Mouse (Mus musculus): ENCODE measurements around the gene Polk. TPM values are rescaled to one million over a fixed set of nuclear protein-coding genes. Genes with fewer than 3 reads are reported as not detected.
A peak's percentile ranks its signal among the peaks of the same experiment; 100 is the strongest.

Polk gene
- polyA plus RNA-seq, 1 experiment from 2014 or later, result 7.6 TPM

- WGBS, result 66% methylated on average over 6 of the region's 6 CpGs
- no peak overlapping the region for H3K4me2 ChIP-seq (ENCODE audit: low read length)
- no peaks in the 10 kb centered on the region for H3K4me1 ChIP-seq (ENCODE audit: control insufficient read depth in 2 of 2, insufficient read depth in 2 of 2, low read length in 2 of 2)
- H3K27ac ChIP-seq (replicated peaks in 1 of 2; ENCODE audit: control insufficient read depth in 1 of 2, insufficient read depth in 1 of 2, low read depth in 2 of 2, low read length in 2 of 2), result no peak overlapping the region
- H3K27me3 ChIP-seq (ENCODE audit: control insufficient read depth, insufficient read depth, low read length), result no peaks in the 10 kb centered on the region
- H3K36me3 ChIP-seq (ENCODE audit: control insufficient read depth, insufficient read depth, low read length), result no peaks in the 10 kb centered on the region
- H3K4me3 ChIP-seq (ENCODE audit: control insufficient read depth in 1 of 2, insufficient read depth in 1 of 2, low read depth in 1 of 2, low read length in 2 of 2), result no peak overlapping the region
- H3K9ac ChIP-seq (ENCODE audit: low read length), result no peak overlapping the region
- no peaks in the 10 kb centered on the region for H3K9me3 ChIP-seq (ENCODE audit: control insufficient read depth, low read length)
- ATAC-seq (ENCODE audit: insufficient number of reproducible peaks, insufficient read depth, low FRiP score, low read depth), result no peak
Observed at GRCm38 (mm10) chr13:96470556-96470955, 71.8 kb downstream of the Polk start.

- H3K36me3 ChIP-seq (ENCODE audit: control insufficient read depth, insufficient read depth, low read length), result no peaks in the 10 kb centered on the region
- no peaks in the 10 kb centered on the region for H3K9me3 ChIP-seq (ENCODE audit: control insufficient read depth, low read length)
- no peaks in the 10 kb centered on the region for H3K4me1 ChIP-seq (ENCODE audit: control insufficient read depth in 2 of 2, insufficient read depth in 2 of 2, low read length in 2 of 2)
- ATAC-seq (ENCODE audit: insufficient number of reproducible peaks, insufficient read depth, low FRiP score, low read depth), result no peak
- H3K27ac ChIP-seq (replicated peaks in 1 of 2; ENCODE audit: control insufficient read depth in 1 of 2, insufficient read depth in 1 of 2, low read depth in 2 of 2, low read length in 2 of 2), result no peak overlapping the region
- H3K4me2 ChIP-seq (ENCODE audit: low read length), result no peak overlapping the region
- WGBS, result 83% methylated on average over 5 of the region's 5 CpGs
- no peak overlapping the region for H3K4me3 ChIP-seq (ENCODE audit: control insufficient read depth in 1 of 2, insufficient read depth in 1 of 2, low read depth in 1 of 2, low read length in 2 of 2)
- H3K27me3 ChIP-seq (ENCODE audit: control insufficient read depth, insufficient read depth, low read length), result no peaks in the 10 kb centered on the region
- H3K9ac ChIP-seq (ENCODE audit: low read length), result no peak overlapping the region
Observed at GRCm38 (mm10) chr13:96468678-96469077, 73.7 kb downstream of the Polk start.

GRCm38 (mm10) chr13:96465315-96465714 is 77.1 kb downstream of the Polk start:
- H3K9me3 ChIP-seq (ENCODE audit: control insufficient read depth, low read length), result no peaks in the 10 kb centered on the region
- no peaks in the 10 kb centered on the region for H3K36me3 ChIP-seq (ENCODE audit: control insufficient read depth, insufficient read depth, low read length)
- H3K9ac ChIP-seq (ENCODE audit: low read length), result no peak overlapping the region
- WGBS, result 42% methylated on average over 5 of the region's 5 CpGs
- ATAC-seq (ENCODE audit: insufficient number of reproducible peaks, insufficient read depth, low FRiP score, low read depth), result no peak
- no peak overlapping the region for H3K4me3 ChIP-seq (ENCODE audit: control insufficient read depth in 1 of 2, insufficient read depth in 1 of 2, low read depth in 1 of 2, low read length in 2 of 2)
- H3K27ac ChIP-seq (replicated peaks in 1 of 2; ENCODE audit: control insufficient read depth in 1 of 2, insufficient read depth in 1 of 2, low read depth in 2 of 2, low read length in 2 of 2), result no peak overlapping the region
- no peaks in the 10 kb centered on the region for H3K4me1 ChIP-seq (ENCODE audit: control insufficient read depth in 2 of 2, insufficient read depth in 2 of 2, low read length in 2 of 2)
- H3K4me2 ChIP-seq (ENCODE audit: low read length), result no peak overlapping the region
- H3K27me3 ChIP-seq (ENCODE audit: control insufficient read depth, insufficient read depth, low read length), result no peaks in the 10 kb centered on the region

- 80% methylated on average over 1 of the region's 1 CpGs for WGBS
- no peaks in the 10 kb centered on the region for H3K4me1 ChIP-seq (ENCODE audit: control insufficient read depth in 2 of 2, insufficient read depth in 2 of 2, low read length in 2 of 2)
- H3K9me3 ChIP-seq (ENCODE audit: control insufficient read depth, low read length), result no peaks in the 10 kb centered on the region
- ATAC-seq (ENCODE audit: insufficient number of reproducible peaks, insufficient read depth, low FRiP score, low read depth), result no peak
- no peak overlapping the region for H3K9ac ChIP-seq (ENCODE audit: low read length)
- H3K27me3 ChIP-seq (ENCODE audit: control insufficient read depth, insufficient read depth, low read length), result no peaks in the 10 kb centered on the region
- H3K36me3 ChIP-seq (ENCODE audit: control insufficient read depth, insufficient read depth, low read length), result no peaks in the 10 kb centered on the region
- H3K4me3 ChIP-seq (ENCODE audit: control insufficient read depth in 1 of 2, insufficient read depth in 1 of 2, low read depth in 1 of 2, low read length in 2 of 2), result no peak overlapping the region
- H3K4me2 ChIP-seq (ENCODE audit: low read length), result no peak overlapping the region
- H3K27ac ChIP-seq (replicated peaks in 1 of 2; ENCODE audit: control insufficient read depth in 1 of 2, insufficient read depth in 1 of 2, low read depth in 2 of 2, low read length in 2 of 2), result no peak overlapping the region
Observed at GRCm38 (mm10) chr13:96462644-96463043, 79.7 kb downstream of the Polk start.

GRCm38 (mm10) chr13:96458606-96459005 is 83.8 kb downstream of the Polk start:
- Histone ChIP-seq H3K4me2 (ENCODE audit: low read length) (no peak overlapping the region), H3K27me3 (ENCODE audit: control insufficient read depth, insufficient read depth, low read length) (no peaks in the 10 kb centered on the region), H3K9me3 (ENCODE audit: control insufficient read depth, low read length) (no peaks in the 10 kb centered on the region), H3K4me1 (ENCODE audit: control insufficient read depth in 2 of 2, insufficient read depth in 2 of 2, low read length in 2 of 2) (peaks cover 0 to 3% of the 10 kb centered on the region in 2 experiments; a peak in 1 of 4 replicates), H3K36me3 (ENCODE audit: control insufficient read depth, insufficient read depth, low read length) (no peaks in the 10 kb centered on the region), H3K9ac (ENCODE audit: low read length) (no peak overlapping the region), H3K27ac (replicated peaks in 1 of 2; ENCODE audit: control insufficient read depth in 1 of 2, insufficient read depth in 1 of 2, low read depth in 2 of 2, low read length in 2 of 2) (no peak overlapping the region), H3K4me3 (ENCODE audit: control insufficient read depth in 1 of 2, insufficient read depth in 1 of 2, low read depth in 1 of 2, low read length in 2 of 2) (no peak overlapping the region)
- no peak for ATAC-seq (ENCODE audit: insufficient number of reproducible peaks, insufficient read depth, low FRiP score, low read depth)
- WGBS, result 66% methylated on average over 4 of the region's 4 CpGs

GRCm38 (mm10) chr13:96458018-96458417 is 84.4 kb downstream of the Polk start:
- H3K4me2 ChIP-seq (ENCODE audit: low read length), result no peak overlapping the region
- no peaks in the 10 kb centered on the region for H3K9me3 ChIP-seq (ENCODE audit: control insufficient read depth, low read length)
- no peaks in the 10 kb centered on the region for H3K36me3 ChIP-seq (ENCODE audit: control insufficient read depth, insufficient read depth, low read length)
- H3K27me3 ChIP-seq (ENCODE audit: control insufficient read depth, insufficient read depth, low read length), result no peaks in the 10 kb centered on the region
- no peak for ATAC-seq (ENCODE audit: insufficient number of reproducible peaks, insufficient read depth, low FRiP score, low read depth)
- peaks cover 0 to 3% of the 10 kb centered on the region in 2 experiments; a peak in 1 of 4 replicates for H3K4me1 ChIP-seq (ENCODE audit: control insufficient read depth in 2 of 2, insufficient read depth in 2 of 2, low read length in 2 of 2)
- no peak overlapping the region for H3K9ac ChIP-seq (ENCODE audit: low read length)
- H3K4me3 ChIP-seq (ENCODE audit: control insufficient read depth in 1 of 2, insufficient read depth in 1 of 2, low read depth in 1 of 2, low read length in 2 of 2), result no peak overlapping the region
- no peak overlapping the region for H3K27ac ChIP-seq (replicated peaks in 1 of 2; ENCODE audit: control insufficient read depth in 1 of 2, insufficient read depth in 1 of 2, low read depth in 2 of 2, low read length in 2 of 2)
- 50% methylated on average over 5 of the region's 5 CpGs for WGBS

- ATAC-seq (ENCODE audit: insufficient number of reproducible peaks, insufficient read depth, low FRiP score, low read depth), result no peak
- H3K9me3 ChIP-seq (ENCODE audit: control insufficient read depth, low read length), result no peaks in the 10 kb centered on the region
- H3K4me1 ChIP-seq (ENCODE audit: control insufficient read depth in 2 of 2, insufficient read depth in 2 of 2, low read length in 2 of 2), result peaks cover 0 to 3% of the 10 kb centered on the region in 2 experiments; a peak in 1 of 4 replicates
- no peak overlapping the region for H3K27ac ChIP-seq (replicated peaks in 1 of 2; ENCODE audit: control insufficient read depth in 1 of 2, insufficient read depth in 1 of 2, low read depth in 2 of 2, low read length in 2 of 2)
- H3K4me3 ChIP-seq (ENCODE audit: control insufficient read depth in 1 of 2, insufficient read depth in 1 of 2, low read depth in 1 of 2, low read length in 2 of 2), result no peak overlapping the region
- H3K27me3 ChIP-seq (ENCODE audit: control insufficient read depth, insufficient read depth, low read length), result no peaks in the 10 kb centered on the region
- H3K36me3 ChIP-seq (ENCODE audit: control insufficient read depth, insufficient read depth, low read length), result no peaks in the 10 kb centered on the region
- no peak overlapping the region for H3K9ac ChIP-seq (ENCODE audit: low read length)
- 80% methylated on average over 5 of the region's 5 CpGs for WGBS
- H3K4me2 ChIP-seq (ENCODE audit: low read length), result no peak overlapping the region
Observed at GRCm38 (mm10) chr13:96457566-96457965, 84.8 kb downstream of the Polk start.

- no peaks in the 10 kb centered on the region for H3K36me3 ChIP-seq (ENCODE audit: control insufficient read depth, insufficient read depth, low read length)
- no peak overlapping the region for H3K4me2 ChIP-seq (ENCODE audit: low read length)
- WGBS, result 63% methylated on average over 3 of the region's 3 CpGs
- H3K27me3 ChIP-seq (ENCODE audit: control insufficient read depth, insufficient read depth, low read length), result no peaks in the 10 kb centered on the region
- no peak overlapping the region for H3K27ac ChIP-seq (replicated peaks in 1 of 2; ENCODE audit: control insufficient read depth in 1 of 2, insufficient read depth in 1 of 2, low read depth in 2 of 2, low read length in 2 of 2)
- no peak overlapping the region for H3K9ac ChIP-seq (ENCODE audit: low read length)
- peaks cover 0 to 3% of the 10 kb centered on the region in 2 experiments; a peak in 1 of 4 replicates for H3K4me1 ChIP-seq (ENCODE audit: control insufficient read depth in 2 of 2, insufficient read depth in 2 of 2, low read length in 2 of 2)
- peak; percentile 13; the same call in 1 of the 2 replicates for ATAC-seq (ENCODE audit: insufficient number of reproducible peaks, insufficient read depth, low FRiP score, low read depth)
- H3K4me3 ChIP-seq (ENCODE audit: control insufficient read depth in 1 of 2, insufficient read depth in 1 of 2, low read depth in 1 of 2, low read length in 2 of 2), result no peak overlapping the region
- no peaks in the 10 kb centered on the region for H3K9me3 ChIP-seq (ENCODE audit: control insufficient read depth, low read length)
Observed at GRCm38 (mm10) chr13:96454288-96454687, 88.1 kb downstream of the Polk start.
